In genomic region chr13:47462148-47462547, GRCm38 (mm10) we compare ENCODE assay signal across 24 mouse cellular contexts.
DNase-seq lines count a peak whose midpoint lies in the region; ATAC-seq and TF ChIP-seq lines count a peak whose summit lies in the region.
"Had no signal": no experiment of that assay in that cellular context is flagged by ENCODE, and none has a peak within 500 bp of the region (broad histone marks: within the 10 kb centered on the region; RNA-seq: fewer than 3 reads in every experiment).

No protein-coding gene starts in this region.

- no peaks in the 10 kb centered on the region for H3K9me3 ChIP-seq in midbrain, embryonic 13.5 days
- H3K9me3 ChIP-seq in midbrain, embryonic 11.5 days (ENCODE audit: control insufficient read depth, low read length): no peaks in the 10 kb centered on the region
- H3K9me3 ChIP-seq in midbrain, embryonic 16.5 days (replicated peaks; ENCODE audit: control insufficient read depth, low read length, poor library complexity, severe bottlenecking): no peaks in the 10 kb centered on the region
- H3K9me3 ChIP-seq: embryonic facial prominence, embryonic 12.5 days; embryonic facial prominence, embryonic 15.5 days; heart, embryonic 10.5 days; hindbrain, embryonic 12.5 days; hindbrain, embryonic 15.5 days had no signal

- no peaks in the 10 kb centered on the region for H3K36me3 ChIP-seq in midbrain, embryonic 13.5 days
- no peaks in the 10 kb centered on the region for H3K36me3 ChIP-seq in midbrain, embryonic 11.5 days (ENCODE audit: control insufficient read depth, insufficient read depth, low read length)
- H3K36me3 ChIP-seq in midbrain, embryonic 16.5 days (ENCODE audit: control insufficient read depth, insufficient read depth, low read length): no peaks in the 10 kb centered on the region
- H3K36me3 ChIP-seq: embryonic facial prominence, embryonic 12.5 days; embryonic facial prominence, embryonic 15.5 days; heart, embryonic 10.5 days; hindbrain, embryonic 12.5 days; hindbrain, embryonic 15.5 days had no signal

- no peaks in the 10 kb centered on the region; the same call in 1 of the 2 replicates for H3K4me1 ChIP-seq in midbrain, embryonic 13.5 days (replicated peaks)
- H3K4me1 ChIP-seq in midbrain, embryonic 11.5 days (ENCODE audit: control insufficient read depth, insufficient read depth, low read length): no peaks in the 10 kb centered on the region
- H3K4me1 ChIP-seq in midbrain, embryonic 16.5 days (ENCODE audit: control insufficient read depth, insufficient read depth, low read length): no peaks in the 10 kb centered on the region
- H3K4me1 ChIP-seq: embryonic facial prominence, embryonic 12.5 days; heart, embryonic 10.5 days; hindbrain, embryonic 12.5 days; hindbrain, embryonic 15.5 days had no signal

- H3K9ac ChIP-seq in midbrain, embryonic 13.5 days (replicated peaks): no peak overlapping the region
- no peak overlapping the region for H3K9ac ChIP-seq in midbrain, embryonic 11.5 days (ENCODE audit: low read length)
- H3K9ac ChIP-seq in midbrain, embryonic 16.5 days (ENCODE audit: low read depth, low read length): no peak overlapping the region
- H3K9ac ChIP-seq: embryonic facial prominence, embryonic 12.5 days; embryonic facial prominence, embryonic 15.5 days; forebrain, postnatal 0 days; hindbrain, embryonic 12.5 days; hindbrain, embryonic 15.5 days had no signal

- no peak for ATAC-seq in midbrain, embryonic 13.5 days
- ATAC-seq in midbrain, embryonic 11.5 days (ENCODE audit: low FRiP score): no peak
- ATAC-seq in midbrain, embryonic 16.5 days: peak; percentile 58
- ATAC-seq: CD4-positive, CD25-positive, alpha-beta regulatory T cell, adult 4 months; forebrain, embryonic 14.5 days; forebrain, postnatal 0 days; Patski had no signal

- intact Hi-C loops in gastrocnemius, adult 2 months (cut with DNase I): no loop called here

- H3K27me3 ChIP-seq in midbrain, embryonic 13.5 days: no peaks in the 10 kb centered on the region
- no peaks in the 10 kb centered on the region for H3K27me3 ChIP-seq in midbrain, embryonic 11.5 days (ENCODE audit: control insufficient read depth, insufficient read depth, low read length)
- H3K27me3 ChIP-seq in midbrain, embryonic 16.5 days (ENCODE audit: control insufficient read depth, insufficient read depth, low read depth, low read length): no peaks in the 10 kb centered on the region
- H3K27me3 ChIP-seq: embryonic facial prominence, embryonic 12.5 days; embryonic facial prominence, embryonic 15.5 days; hindbrain, embryonic 12.5 days; hindbrain, embryonic 15.5 days had no signal

- no peak for DNase-seq in midbrain, embryonic 11.5 days (ENCODE audit: low spot score, missing footprints)
- peak; percentile 60 for DNase-seq in 3T3-L1 (ENCODE audit: low read depth, low spot score)
- DNase-seq in NIH3T3 (ENCODE audit: low read depth): peak; percentile 2
- no peak for DNase-seq in layer of hippocampus, postnatal 36 days
- no peak for DNase-seq in gastrocnemius, adult 2 months
- DNase-seq: adrenal gland, postnatal 10 days; adrenal gland, postnatal 36 days; cerebellum, adult 11 months; cerebellum, adult 2 months; cerebellum, adult 9-11 months; cerebellum, postnatal 25 days; forebrain, postnatal 0 days; gastrocnemius, postnatal 25 days; heart, adult 2 months had no signal

- no peak overlapping the region for H3K4me3 ChIP-seq in midbrain, embryonic 13.5 days (replicated peaks)
- no peak overlapping the region for H3K4me3 ChIP-seq in midbrain, embryonic 11.5 days (ENCODE audit: low read depth, low read length)
- no peak overlapping the region for H3K4me3 ChIP-seq in midbrain, embryonic 16.5 days (ENCODE audit: low read depth, low read length)
- H3K4me3 ChIP-seq in gastrocnemius, adult 2 months: no peak overlapping the region
- H3K4me3 ChIP-seq: embryonic facial prominence, embryonic 12.5 days; embryonic facial prominence, embryonic 15.5 days; heart, adult 2 months; heart, embryonic 10.5 days; hindbrain, embryonic 12.5 days; hindbrain, embryonic 15.5 days had no signal

- H3K27ac ChIP-seq in midbrain, embryonic 13.5 days: peak overlapping the region; percentile 19; the same call in 1 of the 2 replicates
- H3K27ac ChIP-seq in midbrain, embryonic 11.5 days (ENCODE audit: low read depth, low read length): no peak overlapping the region
- H3K27ac ChIP-seq in midbrain, embryonic 16.5 days (ENCODE audit: low read length): peak overlapping the region; percentile 32; the same call in 1 of the 2 replicates
- no peak overlapping the region for H3K27ac ChIP-seq in gastrocnemius, adult 2 months
- H3K27ac ChIP-seq: embryonic facial prominence, embryonic 12.5 days; embryonic facial prominence, embryonic 15.5 days; heart, adult 2 months; heart, embryonic 10.5 days; hindbrain, embryonic 12.5 days; hindbrain, embryonic 15.5 days had no signal

- no peak overlapping the region for H3K4me2 ChIP-seq in midbrain, embryonic 13.5 days (replicated peaks)
- no peak overlapping the region for H3K4me2 ChIP-seq in midbrain, embryonic 11.5 days
- no peak overlapping the region for H3K4me2 ChIP-seq in midbrain, embryonic 16.5 days (ENCODE audit: low read length)
- H3K4me2 ChIP-seq: embryonic facial prominence, embryonic 12.5 days; embryonic facial prominence, embryonic 15.5 days; hindbrain, embryonic 12.5 days; hindbrain, embryonic 15.5 days had no signal

- no peak for TF ChIP-seq CTCF in gastrocnemius, adult 2 months (IDR thresholded peaks at IDR 0.05)

- WGBS in midbrain, embryonic 13.5 days: 77% methylated on average over 8 of the region's 8 CpGs
- 88% methylated on average over 8 of the region's 8 CpGs for WGBS in midbrain, embryonic 11.5 days
- 81% methylated on average over 8 of the region's 8 CpGs for WGBS in midbrain, embryonic 16.5 days

Comparison
In these comparisons a context has a peak if more than half of its experiments do, and no peak if none do; other contexts are left out.
1. H3K27ac ChIP-seq: peak in midbrain, embryonic 13.5 days (single experiment) and midbrain, embryonic 16.5 days (single experiment); none in midbrain, embryonic 11.5 days (single experiment) and gastrocnemius, adult 2 months (single experiment).
2. DNase-seq: peak in 3T3-L1 (single experiment) and NIH3T3 (single experiment); none in midbrain, embryonic 11.5 days (single experiment), layer of hippocampus, postnatal 36 days (0 of 2) and gastrocnemius, adult 2 months (single experiment).